Mouse (Mus musculus): Measurements from ENCODE around the gene Vmn1r131.
"Not testable (repeated sequence)": the region's sequence is repeated elsewhere in the genome, so short reads cannot be mapped to it uniquely, and the experiment has no call there.

The Vmn1r131 gene

GRCm38 (mm10) chr7:21545990-21546389 is at the start of gene Vmn1r131:
Gene Vmn1r131, minus strand, starts transcription at chr7:21546090.
- not testable (repeated sequence) for DNase-seq

GRCm38 (mm10) chr7:21511480-21511879 is 34.4 kb downstream of the Vmn1r131 start, which contains the start of gene Vmn1r130:
Gene Vmn1r130, plus strand, starts transcription at chr7:21511780.
- not testable (repeated sequence) for DNase-seq
